Comparison of ENCODE assay signal across 9 mouse cellular contexts in genomic region chr8:87470834-87471602, GRCm38 (mm10). TPM values are rescaled to one million over a fixed set of nuclear protein-coding genes. Genes with fewer than 3 reads are reported as not detected.
DNase-seq lines count a peak whose midpoint lies in the region; ATAC-seq lines count a peak whose summit lies in the region.
"Had no signal": no experiment of that assay in that cellular context is flagged by ENCODE, and none has a peak within 500 bp of the region (broad histone marks: within the 10 kb centered on the region; RNA-seq: fewer than 3 reads in every experiment).

No protein-coding gene starts in this region.

- no peak overlapping the region for H3K27ac ChIP-seq in embryonic facial prominence, embryonic 10.5 days (replicated peaks)
- peak overlapping the region; percentile 59 for H3K27ac ChIP-seq in hindbrain, embryonic 16.5 days (ENCODE audit: low read depth, low read length)

- no peaks in the 10 kb centered on the region for H3K9me3 ChIP-seq in embryonic facial prominence, embryonic 10.5 days
- H3K9me3 ChIP-seq in hindbrain, embryonic 16.5 days (ENCODE audit: control insufficient read depth, low read length), result no peaks in the 10 kb centered on the region

- H3K4me1 ChIP-seq in embryonic facial prominence, embryonic 10.5 days, result peaks cover 56% of the 10 kb centered on the region
- peaks cover 32% of the 10 kb centered on the region for H3K4me1 ChIP-seq in hindbrain, embryonic 16.5 days (ENCODE audit: control insufficient read depth, insufficient read depth, low read depth, low read length)

- peak overlapping the region; percentile 75 for H3K9ac ChIP-seq in hindbrain, embryonic 16.5 days (ENCODE audit: low read depth, low read length)

- DNase-seq in left cerebral cortex, postnatal 4 days, result peak; percentile 53
- DNase-seq in left cerebral cortex, postnatal 14 days (ENCODE audit: low spot score in 2 of 2), result no peak
- DNase-seq in embryonic facial prominence, embryonic 10.5 days (ENCODE audit: low spot score), result peak; percentile 57
- peak; percentile 46 for DNase-seq in retina, embryonic 14.5 days (ENCODE audit: low spot score)
- DNase-seq in layer of hippocampus, adult 18-20 months (ENCODE audit: low spot score in 2 of 2), result no peak
- DNase-seq in urinary bladder, adult 18-20 months (ENCODE audit: low spot score in 2 of 2), result no peak
- no peak for DNase-seq in lung, adult 18-20 months
- DNase-seq: right cerebral cortex, postnatal 14 days had no signal

- intact Hi-C loops in left cerebral cortex, postnatal 4 days (cut with DNase I), result loop anchor here (10.0 kb wide), 1 partner anchor 536 kb away; no protein-coding TSS in a partner anchor
- intact Hi-C loops in left cerebral cortex, postnatal 14 days (cut with DNase I), result loop anchor here (5.0 kb wide), 1 partner anchor 41 kb away; no protein-coding TSS in a partner anchor

- H3K4me2 ChIP-seq in hindbrain, embryonic 16.5 days (ENCODE audit: low read length), result peak overlapping the region; percentile 94

- peaks cover 98% of the 10 kb centered on the region for H3K27me3 ChIP-seq in embryonic facial prominence, embryonic 10.5 days (replicated peaks; ENCODE audit: low read depth, poor library complexity, severe bottlenecking)
- peaks cover 28% of the 10 kb centered on the region for H3K27me3 ChIP-seq in hindbrain, embryonic 16.5 days (replicated peaks; ENCODE audit: control insufficient read depth, insufficient read depth, low read length)

- H3K4me3 ChIP-seq in embryonic facial prominence, embryonic 10.5 days, result peak overlapping the region; percentile 69
- peak overlapping the region; percentile 76 for H3K4me3 ChIP-seq in hindbrain, embryonic 16.5 days (ENCODE audit: low read length)

- ATAC-seq in hindbrain, embryonic 16.5 days, result no peak

- H3K36me3 ChIP-seq in embryonic facial prominence, embryonic 10.5 days (replicated peaks), result no peaks in the 10 kb centered on the region
- no peaks in the 10 kb centered on the region for H3K36me3 ChIP-seq in hindbrain, embryonic 16.5 days (ENCODE audit: control insufficient read depth, insufficient read depth, low read length)

- 1% methylated on average over 32 of the region's 32 CpGs for WGBS in embryonic facial prominence, embryonic 10.5 days
- 2% methylated on average over 32 of the region's 32 CpGs for WGBS in hindbrain, embryonic 16.5 days

RNA-seq across cellular contexts. Expression of gene Cbln1, which starts 1.4 kb away (rescaled TPM):
- total RNA-seq in left cerebral cortex, postnatal 4 days (2021), result 10 to 100 TPM; 33.3 to 39.1 TPM
- total RNA-seq in left cerebral cortex, postnatal 14 days (2021), result 10 to 100 TPM; 16.5 to 22.8 TPM
- polyA plus RNA-seq in embryonic facial prominence, embryonic 10.5 days (2016; fragmentation: Nextera tagmentation; extraction: Ambion mirVana), result 0.95 and 1.1 TPM in 2 replicates
- polyA plus RNA-seq in hindbrain, embryonic 16.5 days (2015; fragmentation: Nextera tagmentation; extraction: Ambion mirVana), result 30.4 and 34.9 TPM in 2 replicates
- total RNA-seq in layer of hippocampus, adult 18-20 months (2021), result 1 to 10 TPM; 2.6 to 5.3 TPM

Comparison
In these comparisons a context has a peak if more than half of its experiments do, and no peak if none do; other contexts are left out.
1. DNase-seq: peak in left cerebral cortex, postnatal 4 days (single experiment), embryonic facial prominence, embryonic 10.5 days (single experiment) and retina, embryonic 14.5 days (single experiment); none in left cerebral cortex, postnatal 14 days (0 of 2), layer of hippocampus, adult 18-20 months (0 of 2), urinary bladder, adult 18-20 months (0 of 2) and lung, adult 18-20 months (0 of 2).